Mouse (Mus musculus) stomach, postnatal 0 days (tissue): ENCODE data around the gene Pak6. TPM values are rescaled to one million over a fixed set of nuclear protein-coding genes. Genes with fewer than 3 reads are reported as not detected.
A peak's percentile ranks its signal among the peaks of the same experiment; 100 is the strongest.

Experiments
- ATAC-seq: fragments of 200-750 bp; cut with Nextera tagmentation; 2 replicates; pipeline ENCODE4 v1.8.0; 2017; ENCODE audit not compliant: low FRiP score, low TSS enrichment
- DNase-seq: peaks from one replicate; pipeline ENCODE4 v3.0.0-alpha.2; 2016; ENCODE audit warnings: low spot score
- H3K27ac ChIP-seq: fragments of 300-500 bp; sonication (generic); replicated peaks from 2 replicates; pipeline ENCODE4 v1.5.1; 2014; ENCODE audit warnings: mild to moderate bottlenecking, control low read depth
- H3K27me3 ChIP-seq: fragments of 300-500 bp; sonication (generic); 2 replicates; pipeline ENCODE4 v1.6.1; 2014; ENCODE audit warnings: low read length; ENCODE audit not compliant: control insufficient read depth, insufficient read depth
- H3K36me3 ChIP-seq: fragments of 300-500 bp; sonication (generic); 2 replicates; pipeline ENCODE4 v1.6.1; 2014; ENCODE audit warnings: low read length, mixed read lengths; ENCODE audit not compliant: control insufficient read depth, insufficient read depth
- H3K4me1 ChIP-seq: fragments of 300-500 bp; sonication (generic); replicated peaks from 2 replicates; pipeline ENCODE4 v1.6.1; 2014; ENCODE audit warnings: antibody characterized with exemption; ENCODE audit not compliant: control insufficient read depth, insufficient read depth
- H3K4me2 ChIP-seq: fragments of 300-500 bp; sonication (generic); replicated peaks from 2 replicates; pipeline ENCODE4 v1.6.1; 2014; ENCODE audit warnings: low read depth, mild to moderate bottlenecking, control low read depth, moderate library complexity
- H3K4me3 ChIP-seq: fragments of 300-500 bp; sonication (generic); 2 replicates; pipeline ENCODE4 v1.5.1; 2014; ENCODE audit warnings: low read depth, low read length, control low read depth
- H3K9ac ChIP-seq: fragments of 300-500 bp; sonication (generic); 2 replicates; pipeline ENCODE4 v1.6.1; 2014; ENCODE audit warnings: mild to moderate bottlenecking, low read length, control low read depth, mixed read lengths
- H3K9me3 ChIP-seq: fragments of 300-500 bp; sonication (generic); 2 replicates; pipeline ENCODE4 v1.6.1; 2016; ENCODE audit warnings: low read length; ENCODE audit not compliant: control insufficient read depth
- CTCF ChIP-seq: IDR thresholded peaks from 2 replicates; pipeline ENCODE4 v1.5.1; 2016; ENCODE audit warnings: antibody characterized with exemption, low read depth, mild to moderate bottlenecking, moderate library complexity
- EP300 ChIP-seq: optimal IDR thresholded peaks from 2 replicates; pipeline ENCODE3; 2016; ENCODE audit warnings: antibody characterized with exemption
- WGBS: fragments of 180-500 bp; shearing (Covaris S2); extraction: QIAGEN DNeasy Blood & Tissue Kit; methylation state at CpG from one replicate; pipeline ENCODE4 v1.1.7; 2014; 5-methylcytosine and 5-hydroxymethylcytosine counted together
- polyA plus RNA-seq: library from polyadenylated mRNA; unstranded; fragments of >200 nt; fragmentation: Nextera tagmentation; extraction: Ambion mirVana; gene quantifications from 2 replicates; pipeline ENCODE4 v1.2.1, GENCODE M21; 2015

Gene Pak6
- polyA plus RNA-seq, 1 experiment from 2014 or later: 3.7 TPM

DNA sequence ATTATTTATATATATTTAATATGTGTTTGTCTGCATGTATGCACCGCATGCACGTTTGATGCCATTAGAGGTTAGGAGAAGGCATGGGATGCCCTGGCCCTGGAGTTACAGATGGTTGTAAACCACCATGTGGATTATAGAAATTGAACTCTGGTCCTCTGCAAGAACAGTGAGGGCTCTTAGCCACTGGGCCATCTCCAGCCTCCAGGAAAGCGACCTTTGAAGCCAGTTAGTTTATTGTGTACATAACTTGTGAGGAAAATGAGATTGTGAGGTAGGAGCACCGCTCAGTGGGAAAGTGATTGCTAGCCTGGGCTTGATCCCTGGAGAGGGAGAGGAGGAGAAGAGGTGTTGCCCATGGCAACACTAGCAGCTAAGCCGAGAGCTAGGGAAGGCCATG lies 25.8 kb upstream of the Pak6 start:
- H3K36me3 ChIP-seq: peaks cover 9% of the 10 kb centered on the region; the same call in 1 of the 2 replicates
- no peak overlapping the region for H3K27ac ChIP-seq
- no peak for TF ChIP-seq CTCF
- no peak for TF ChIP-seq EP300
- ATAC-seq (no peak), DNase-seq (no peak)
- H3K9me3 ChIP-seq: no peaks in the 10 kb centered on the region
- H3K27me3 ChIP-seq: no peaks in the 10 kb centered on the region
- H3K4me3 ChIP-seq: no peak overlapping the region
- 74% methylated on average over 5 of the region's 5 CpGs for WGBS
- H3K4me1 ChIP-seq: no peaks in the 10 kb centered on the region
- no peak overlapping the region for H3K9ac ChIP-seq
- H3K4me2 ChIP-seq: no peak overlapping the region

- ATAC-seq (peak; percentile 76), DNase-seq (peak; percentile 72)
- Histone ChIP-seq H3K4me2 (no peak overlapping the region), H3K27ac (no peak overlapping the region), H3K27me3 (no peaks in the 10 kb centered on the region), H3K36me3 (peaks cover 7% of the 10 kb centered on the region; the same call in 1 of the 2 replicates), H3K4me3 (no peak overlapping the region), H3K9ac (no peak overlapping the region), H3K9me3 (no peaks in the 10 kb centered on the region), H3K4me1 (no peaks in the 10 kb centered on the region)
- no peak for TF ChIP-seq EP300
- TF ChIP-seq CTCF: peak; percentile 91
- WGBS: 29% methylated on average over 8 of the region's 8 CpGs
These were observed 25.1 kb upstream of the Pak6 start for GRCm38 (mm10) chr2:118637888-118638526.

- TF ChIP-seq EP300 (no peak), CTCF (no peak)
- Histone ChIP-seq H3K27ac (no peak overlapping the region), H3K9ac (no peak overlapping the region), H3K27me3 (no peaks in the 10 kb centered on the region), H3K4me1 (no peaks in the 10 kb centered on the region), H3K4me2 (no peak overlapping the region), H3K36me3 (peaks cover 10% of the 10 kb centered on the region; the same call in 1 of the 2 replicates), H3K4me3 (no peak overlapping the region), H3K9me3 (no peaks in the 10 kb centered on the region)
- DNase-seq (no peak), ATAC-seq (no peak)
- WGBS: 84% methylated on average over 8 of the region's 8 CpGs
These were observed 24.4 kb upstream of the Pak6 start for GRCm38 (mm10) chr2:118638686-118639085.

- no peak for ATAC-seq
- 63% methylated on average over 2 of the region's 2 CpGs for WGBS
- peaks cover 4% of the 10 kb centered on the region; the same call in 1 of the 2 replicates for H3K36me3 ChIP-seq
- no peak overlapping the region for H3K9ac ChIP-seq
- H3K4me3 ChIP-seq: no peak overlapping the region
- no peak overlapping the region for H3K4me2 ChIP-seq
- H3K4me1 ChIP-seq: no peaks in the 10 kb centered on the region
- DNase-seq: no peak
- no peaks in the 10 kb centered on the region for H3K9me3 ChIP-seq
- H3K27ac ChIP-seq: no peak overlapping the region
- H3K27me3 ChIP-seq: no peaks in the 10 kb centered on the region
- TF ChIP-seq EP300: no peak
- TF ChIP-seq CTCF: peak; percentile 28; the same call in 1 of the 2 replicates
These were observed 22.0 kb upstream of the Pak6 start for GRCm38 (mm10) chr2:118641147-118641546.

- DNase-seq (no peak), ATAC-seq (no peak)
- no peak overlapping the region for H3K4me2 ChIP-seq
- 68% methylated on average over 3 of the region's 3 CpGs for WGBS
- no peak overlapping the region for H3K4me3 ChIP-seq
- no peak overlapping the region for H3K27ac ChIP-seq
- no peaks in the 10 kb centered on the region for H3K4me1 ChIP-seq
- H3K9me3 ChIP-seq: no peaks in the 10 kb centered on the region
- H3K27me3 ChIP-seq: no peaks in the 10 kb centered on the region
- TF ChIP-seq EP300: no peak
- no peak for TF ChIP-seq CTCF
- no peak overlapping the region for H3K9ac ChIP-seq
- H3K36me3 ChIP-seq: 0 out of 2 replicates have a peak, but pooled peaks cover 4% of the 10 kb centered on the region
These were observed 20.7 kb upstream of the Pak6 start for GRCm38 (mm10) chr2:118642431-118642830.

DNA sequence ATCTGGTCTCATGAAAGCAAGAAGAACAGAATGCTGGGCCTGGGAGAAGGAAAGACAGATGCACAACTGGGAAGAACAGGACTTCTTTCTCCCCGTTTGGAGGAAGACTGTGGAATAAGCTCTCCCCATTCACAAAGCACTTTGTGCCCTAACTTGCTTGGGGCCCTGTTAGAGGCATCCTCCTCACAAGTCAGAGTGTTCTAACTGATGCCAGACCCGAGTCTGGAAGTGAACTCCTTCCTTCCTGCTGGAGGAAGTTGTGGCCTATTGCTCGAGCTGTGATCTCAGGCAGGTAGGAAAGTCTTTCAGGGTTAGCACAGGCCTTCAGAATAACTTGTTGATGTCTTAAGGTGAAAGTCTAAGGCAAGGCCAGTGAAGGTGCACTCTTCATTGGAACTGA lies 20.2 kb upstream of the Pak6 start:
- 49% methylated on average over 3 of the region's 3 CpGs for WGBS
- no peaks in the 10 kb centered on the region for H3K4me1 ChIP-seq
- no peaks in the 10 kb centered on the region for H3K9me3 ChIP-seq
- no peak overlapping the region for H3K4me3 ChIP-seq
- no peak for DNase-seq
- TF ChIP-seq CTCF: no peak
- no peak for TF ChIP-seq EP300
- H3K36me3 ChIP-seq: 0 out of 2 replicates have a peak, but pooled peaks cover 4% of the 10 kb centered on the region
- no peak overlapping the region for H3K27ac ChIP-seq
- no peak overlapping the region for H3K4me2 ChIP-seq
- ATAC-seq: no peak
- H3K9ac ChIP-seq: no peak overlapping the region
- no peaks in the 10 kb centered on the region for H3K27me3 ChIP-seq
